Mouse (Mus musculus) olfactory bulb, adult 2 months (tissue): ENCODE data around the gene Cog1.

Source experiments
- CTCF ChIP-seq: fragments of 200-500 bp; IDR thresholded peaks from 2 replicates; pipeline ENCODE4 v1.5.1; 2012; ENCODE audit warnings: low read depth, mild to moderate bottlenecking, low read length, moderate library complexity; ENCODE audit not compliant: insufficient read depth
- POLR2A ChIP-seq: fragments of 200-500 bp; IDR thresholded peaks from 2 replicates; pipeline ENCODE4 v1.6.1; 2012; ENCODE audit warnings: mild to moderate bottlenecking, low read depth, low read length, moderate library complexity; ENCODE audit not compliant: insufficient read depth

GRCm38 (mm10) chr11:113667122-113667521 is 18.2 kb downstream of the Cog1 start:
- TF ChIP-seq POLR2A (no peak), CTCF (no peak)
